ENCODE assay signal across 22 mouse cellular contexts in the genomic region with DNA sequence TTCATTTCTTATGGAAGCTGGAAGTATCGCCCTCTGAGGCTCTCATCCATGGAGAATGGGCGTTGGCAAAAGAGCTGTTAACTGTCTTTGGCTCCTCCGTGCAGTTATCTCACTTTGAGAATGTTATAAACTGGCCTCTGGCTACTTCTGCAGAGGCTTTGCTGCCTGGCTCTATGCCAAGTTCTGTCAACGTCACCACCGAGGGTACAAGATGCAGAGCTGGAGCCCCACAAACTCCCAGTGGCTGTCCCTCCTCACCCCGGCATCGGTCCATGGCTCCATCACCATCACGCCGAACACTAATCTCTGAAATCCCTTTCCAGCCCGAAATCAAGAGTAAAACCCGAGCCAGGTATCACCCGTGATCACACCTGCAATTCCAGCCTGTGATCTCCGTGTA. TPM values are rescaled to one million over a fixed set of nuclear protein-coding genes. Genes with fewer than 3 reads are reported as not detected.
"Had no signal": no experiment of that assay in that cellular context is flagged by ENCODE, and none has a peak within 500 bp of the region (broad histone marks: within the 10 kb centered on the region; RNA-seq: fewer than 3 reads in every experiment).

No protein-coding gene starts in this region.

- H3K9me3 ChIP-seq: liver, embryonic 15.5 days; midbrain, embryonic 13.5 days; midbrain, embryonic 15.5 days; neural tube, embryonic 12.5 days; stomach, embryonic 15.5 days had no signal

- ATAC-seq: liver, postnatal 0 days; midbrain, embryonic 13.5 days; midbrain, embryonic 15.5 days had no signal

- H3K4me2 ChIP-seq: liver, embryonic 15.5 days; midbrain, embryonic 11.5 days; midbrain, embryonic 13.5 days; midbrain, embryonic 15.5 days; neural tube, embryonic 12.5 days; stomach, embryonic 15.5 days had no signal

- H3K9ac ChIP-seq: liver, embryonic 15.5 days; liver, postnatal 0 days; midbrain, embryonic 13.5 days; midbrain, embryonic 15.5 days; neural tube, embryonic 12.5 days; stomach, embryonic 15.5 days had no signal

- H3K36me3 ChIP-seq: liver, embryonic 15.5 days; midbrain, embryonic 13.5 days; midbrain, embryonic 15.5 days; neural tube, embryonic 12.5 days; stomach, embryonic 15.5 days had no signal

- DNase-seq: liver, postnatal 0 days; lung, adult 2 months; lung, postnatal 14 days; right cerebral cortex, postnatal 14 days; thymus, adult 2 months; thymus, postnatal 25 days; thymus, postnatal 4 days had no signal

- H3K4me3 ChIP-seq: liver, embryonic 15.5 days; megakaryocyte, embryonic 14.5 days; midbrain, embryonic 13.5 days; midbrain, embryonic 15.5 days; neural tube, embryonic 12.5 days; stomach, embryonic 15.5 days had no signal

- H3K27ac ChIP-seq: liver, embryonic 15.5 days; macrophage; midbrain, embryonic 13.5 days; midbrain, embryonic 15.5 days; neural tube, embryonic 12.5 days; stomach, embryonic 15.5 days; stomach, postnatal 0 days had no signal

RNA-seq across cellular contexts. Expression of gene Marveld3, which starts 1.4 kb away (rescaled TPM):
- total RNA-seq: megakaryocyte progenitor cell, adult 5-6 weeks; monocyte, adult 5-6 weeks; neutrophil, adult 5-6 weeks had no signal
- polyA plus RNA-seq: macrophage had no signal

RNA-seq across cellular contexts. Expression of gene Tat, which starts 26.8 kb away (rescaled TPM):
- total RNA-seq: megakaryocyte progenitor cell, adult 5-6 weeks; midbrain, postnatal 0 days; monocyte, adult 5-6 weeks; neutrophil, adult 5-6 weeks had no signal
- polyA plus RNA-seq: macrophage; midbrain, embryonic 11.5 days; midbrain, embryonic 13.5 days; midbrain, embryonic 15.5 days; neural tube, embryonic 12.5 days; neural tube, embryonic 14.5 days; spleen, adult 2 months; stomach, embryonic 15.5 days had no signal
